Mouse (Mus musculus) CH12.LX (cell line): ENCODE measurements around the gene Gas6.

ENCODE experiments used
- CHD2 ChIP-seq: IDR thresholded peaks from 2 replicates; pipeline ENCODE4 v1.6.1; 2011; ENCODE audit warnings: low read length, improper control_type of control experiment
- CTCF ChIP-seq, 2 experiments: IDR thresholded peaks in 1 of 2; conservative IDR thresholded peaks in 1 of 2; 2 replicates each; pipeline ENCODE4 v1.5.1; 2011 to 2012; ENCODE audit warnings: low read depth in 2 of 2, low read length in 2 of 2, improper control_type of control experiment in 1 of 2, inconsistent platforms in 1 of 2, mild to moderate bottlenecking in 1 of 2, moderate library complexity in 1 of 2
- E2F4 ChIP-seq: IDR thresholded peaks from 2 replicates; pipeline ENCODE4 v1.6.1; 2011; ENCODE audit warnings: low read depth, low read length, improper control_type of control experiment; ENCODE audit not compliant: insufficient replicate concordance
- EP300 ChIP-seq: IDR thresholded peaks from 2 replicates; pipeline ENCODE4 v1.6.1; 2011; ENCODE audit warnings: low read length, improper control_type of control experiment
- ETS1 ChIP-seq: conservative IDR thresholded peaks from 2 replicates; pipeline ENCODE4 v1.6.1; 2012; ENCODE audit warnings: low read depth, mild to moderate bottlenecking, inconsistent platforms, low read length, improper control_type of control experiment, moderate library complexity
- HCFC1 ChIP-seq: IDR thresholded peaks from 2 replicates; pipeline ENCODE4 v1.6.1; 2012; ENCODE audit warnings: low read depth, mild to moderate bottlenecking, inconsistent platforms, low read length, improper control_type of control experiment
- MAFK ChIP-seq: IDR thresholded peaks from 2 replicates; pipeline ENCODE4 v1.6.1; 2011; ENCODE audit warnings: low read length, improper control_type of control experiment; ENCODE audit not compliant: insufficient replicate concordance
- POLR2A ChIP-seq: IDR thresholded peaks from 2 replicates; pipeline ENCODE4 v1.6.1; 2011; ENCODE audit warnings: low read depth, mild to moderate bottlenecking, improper control_type of control experiment, low read length
- POLR2AphosphoS2 ChIP-seq: IDR thresholded peaks from 2 replicates; pipeline ENCODE4 v1.6.1; 2011; ENCODE audit warnings: low read depth, low read length, improper control_type of control experiment
- SMC3 ChIP-seq: IDR thresholded peaks from 2 replicates; pipeline ENCODE4 v1.6.1; 2011; ENCODE audit warnings: low read depth, low read length, improper control_type of control experiment
- TBP ChIP-seq: conservative IDR thresholded peaks from 2 replicates; pipeline ENCODE4 v1.6.1; 2011; ENCODE audit warnings: low read depth, low read length, improper control_type of control experiment
- ZC3H11A ChIP-seq: IDR thresholded peaks from 2 replicates; pipeline ENCODE4 v1.6.1; 2012; ENCODE audit warnings: low read depth, mild to moderate bottlenecking, inconsistent platforms, low read length, improper control_type of control experiment

- TF ChIP-seq EP300 (no peak), ETS1 (no peak), CTCF (conservative IDR thresholded peaks at IDR 0.05 in 1 of 2, IDR thresholded peaks at IDR 0.05 in 1 of 2; ENCODE audit: low read depth in 2 of 2, low read length in 2 of 2) (no peak), POLR2A (no peak), E2F4 (no peak), HCFC1 (no peak), POLR2AphosphoS2 (no peak), TBP (no peak), SMC3 (no peak), MAFK (no peak), ZC3H11A (no peak), CHD2 (no peak)
Observed at GRCm38 (mm10) chr8:13434889-13435288, 59.4 kb downstream of the Gas6 start, which contains the start of gene Tmem255b.
